Mouse (Mus musculus): Measurements from ENCODE around the gene Gpsm3. TPM values are rescaled to one million over a fixed set of nuclear protein-coding genes. Genes with fewer than 3 reads are reported as not detected.
"Not testable (repeated sequence)": the region's sequence is repeated elsewhere in the genome, so short reads cannot be mapped to it uniquely, and the experiment has no call there.

The Gpsm3 gene
- 1 to 10 TPM; 5.2 to 6.2 TPM for total RNA-seq (2021)
- long read RNA-seq, experiment 1, partial matches to known transcripts, result 1 of 4 reads
- long read RNA-seq, experiment 1, other reads (novel, unspliced or antisense), result 0 of 4 reads
- long read RNA-seq, experiment 2, partial matches to known transcripts, result 0 of 1 reads
- long read RNA-seq, experiment 2, other reads (novel, unspliced or antisense), result 0 of 1 reads

DNA sequence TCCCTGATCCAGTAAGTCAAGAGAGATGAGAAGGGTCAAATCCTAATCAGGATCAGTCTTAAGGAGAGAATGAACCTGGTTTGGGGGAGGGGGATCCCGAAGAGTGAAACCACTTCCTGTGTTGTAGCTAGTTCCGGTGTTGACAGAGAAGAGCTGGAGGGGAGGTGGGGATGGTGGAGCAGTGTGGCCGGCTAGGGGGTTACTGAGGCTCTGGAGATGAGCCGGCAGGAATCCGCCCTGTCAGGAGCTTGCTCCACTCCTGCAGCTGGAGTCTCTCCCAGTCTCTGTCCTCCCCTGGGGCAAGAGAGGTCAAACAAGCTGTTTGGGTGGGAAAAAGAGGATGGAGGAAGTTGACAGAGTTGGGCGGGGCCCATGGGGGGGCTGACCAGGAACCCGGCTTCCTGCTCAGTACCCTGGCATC lies at the start of gene Gpsm3:
Gene Gpsm3 (plus strand): TSS at position 126 of the 421 bp plus-strand sequence.
- DNase-seq, result peak; percentile 27 to 66

DNA sequence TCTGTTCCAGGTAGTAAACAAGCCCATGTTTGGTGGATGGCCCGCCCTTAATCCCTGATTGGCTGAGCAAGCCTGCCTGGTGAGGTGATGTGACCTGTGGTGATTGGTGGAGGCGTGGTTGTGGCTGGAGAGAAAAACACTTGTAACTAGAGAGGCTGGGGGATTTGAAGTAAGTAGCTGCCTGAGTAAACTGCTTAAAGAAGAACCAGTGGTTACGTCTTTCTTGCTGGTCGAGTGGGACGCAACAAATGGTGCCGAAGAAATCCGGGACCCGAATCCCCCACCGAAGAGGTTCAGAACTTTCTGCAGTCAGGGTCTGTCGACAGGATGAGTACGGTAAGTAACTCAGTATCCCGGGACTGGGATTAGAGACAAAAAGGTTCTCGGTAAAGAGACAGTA lies 46.0 kb upstream of the Gpsm3 start:
- not testable (repeated sequence) for DNase-seq

DNA sequence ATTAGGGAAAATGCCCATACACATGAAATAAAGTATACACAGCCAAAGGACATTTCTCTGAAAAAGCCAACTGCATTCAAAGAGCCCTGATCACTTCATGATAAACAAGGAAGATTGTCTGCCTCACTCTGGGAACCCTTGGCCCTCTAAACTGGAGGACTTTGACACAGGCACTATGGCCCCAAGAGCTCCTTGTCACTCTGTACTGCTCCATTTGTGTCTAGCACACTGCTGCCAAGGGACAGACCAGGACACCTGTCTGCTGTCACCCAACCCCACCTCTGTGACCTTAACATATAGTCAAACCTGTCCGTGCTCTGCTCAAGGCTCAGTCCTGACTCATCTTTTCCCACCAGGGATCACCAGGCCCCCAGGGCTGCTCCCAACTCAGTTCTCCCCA lies 42.8 kb upstream of the Gpsm3 start:
- DNase-seq, result no peak

DNA sequence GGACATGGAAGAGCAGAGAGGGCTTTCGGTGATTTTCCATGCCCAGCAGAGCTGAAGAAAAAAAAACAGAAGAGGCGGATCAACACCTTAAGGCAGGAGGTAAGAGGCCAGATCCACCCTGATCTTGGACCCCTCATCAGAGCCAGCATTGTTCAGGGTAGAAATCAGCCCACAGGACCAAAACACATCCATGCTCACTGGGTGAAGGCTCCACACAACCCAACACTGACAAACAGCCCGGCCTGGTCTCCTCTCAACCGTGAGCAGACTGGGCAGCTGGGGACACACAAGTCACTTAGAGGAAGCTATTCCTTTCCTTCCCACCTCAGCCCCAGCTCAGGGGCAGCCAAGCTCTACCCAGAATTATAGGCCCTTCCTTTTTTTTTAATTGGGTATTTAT lies 42.0 kb upstream of the Gpsm3 start:
- no peak for DNase-seq

DNA sequence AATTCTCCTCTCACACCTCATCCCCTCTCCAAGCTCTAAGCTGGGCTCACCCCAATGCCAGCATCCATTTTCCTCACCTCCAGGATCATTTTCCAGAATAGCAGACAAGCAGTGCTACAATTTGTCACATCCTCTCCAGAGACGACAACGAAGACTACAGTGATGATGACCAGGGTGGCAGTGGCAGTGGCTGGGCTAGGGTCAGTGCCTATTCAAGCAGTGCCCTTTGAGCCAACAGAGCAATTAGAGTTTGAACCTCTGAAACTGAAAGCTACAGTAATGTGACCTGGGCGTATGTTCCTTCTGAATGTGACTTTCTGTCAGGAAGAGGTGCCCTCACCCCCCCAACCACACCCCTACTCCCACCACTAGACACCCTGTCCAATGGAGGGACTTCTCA lies 40.5 kb upstream of the Gpsm3 start:
- no peak for DNase-seq

DNA sequence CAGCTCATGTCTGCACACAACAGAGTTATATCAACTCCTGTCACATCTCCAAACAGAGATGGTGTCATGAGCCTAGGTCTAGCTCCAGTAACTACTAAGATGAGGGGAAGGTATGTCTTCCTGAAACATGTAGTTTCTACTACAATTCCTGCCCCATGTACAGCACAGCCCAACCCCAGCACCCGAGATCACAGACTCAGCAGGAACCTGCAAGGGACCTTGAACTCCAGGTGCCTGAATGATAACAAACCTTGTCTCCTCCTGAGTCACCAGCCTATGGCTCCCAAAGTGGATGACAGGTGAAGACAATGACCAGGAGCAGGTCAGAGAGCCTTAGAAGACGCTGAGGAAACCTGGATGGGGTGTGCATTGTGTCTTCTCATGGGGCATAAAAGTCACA lies 39.8 kb upstream of the Gpsm3 start:
- no peak for DNase-seq

DNA sequence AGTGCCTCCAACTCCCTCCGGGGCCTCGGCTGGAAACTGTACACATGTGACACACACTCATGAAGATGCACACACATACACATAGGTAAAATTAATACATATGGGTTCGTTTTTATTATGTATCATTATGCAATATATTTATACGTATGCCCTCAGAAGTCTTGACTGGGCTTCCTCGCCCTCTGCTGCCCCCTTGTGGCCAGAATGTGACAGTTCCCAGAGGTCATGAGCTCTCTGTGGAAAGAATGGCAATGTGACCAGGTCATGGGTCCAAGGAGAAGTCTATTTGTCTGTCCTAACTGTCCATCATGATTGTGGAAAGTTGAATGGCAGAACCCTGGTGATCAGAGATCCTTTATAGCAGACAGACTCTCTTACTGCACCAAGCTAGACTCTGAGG lies 34.1 kb upstream of the Gpsm3 start:
- peak; percentile 87 to 90 for DNase-seq

DNA sequence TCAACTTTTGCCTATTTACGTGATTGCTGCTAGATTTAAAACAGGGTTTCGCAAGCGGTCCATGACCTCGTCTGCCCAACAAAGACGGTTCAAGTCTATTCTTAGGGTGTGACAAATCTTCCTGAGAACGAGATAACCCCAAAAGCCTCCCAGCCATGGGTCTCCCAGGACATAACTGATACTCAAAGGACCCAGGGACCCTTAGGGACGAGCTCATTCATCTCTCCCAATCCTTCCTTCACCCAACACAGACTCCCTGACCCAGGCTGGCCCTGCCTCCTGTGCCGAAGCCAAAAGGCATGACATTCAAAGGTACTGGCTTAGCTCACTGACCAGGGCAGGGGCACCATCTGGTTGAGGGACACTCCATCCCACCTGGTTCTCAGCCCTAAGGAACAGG lies 33.2 kb upstream of the Gpsm3 start:
- no peak for DNase-seq

DNA sequence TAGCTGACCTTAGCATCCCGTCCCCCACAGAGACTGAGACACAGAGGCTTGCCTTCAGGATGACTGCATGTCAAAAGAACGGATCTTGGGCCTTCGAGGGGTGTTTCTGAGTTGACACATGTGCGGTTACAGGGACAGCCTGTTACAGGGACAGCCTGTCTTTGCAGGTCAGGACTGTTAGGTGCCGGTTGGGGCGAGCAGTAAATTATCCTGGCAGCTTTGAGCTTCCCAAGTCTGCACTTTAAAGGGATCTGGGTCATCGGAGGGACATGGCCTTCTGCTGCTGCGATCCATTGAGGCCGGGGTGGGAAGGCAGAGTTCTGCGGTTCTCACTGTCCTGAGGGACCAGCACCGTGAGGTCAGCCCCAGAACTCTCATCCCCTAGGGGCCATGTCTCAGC lies 32.2 kb upstream of the Gpsm3 start:
- DNase-seq, result peak in 1 of 2 experiments; percentile 27

DNA sequence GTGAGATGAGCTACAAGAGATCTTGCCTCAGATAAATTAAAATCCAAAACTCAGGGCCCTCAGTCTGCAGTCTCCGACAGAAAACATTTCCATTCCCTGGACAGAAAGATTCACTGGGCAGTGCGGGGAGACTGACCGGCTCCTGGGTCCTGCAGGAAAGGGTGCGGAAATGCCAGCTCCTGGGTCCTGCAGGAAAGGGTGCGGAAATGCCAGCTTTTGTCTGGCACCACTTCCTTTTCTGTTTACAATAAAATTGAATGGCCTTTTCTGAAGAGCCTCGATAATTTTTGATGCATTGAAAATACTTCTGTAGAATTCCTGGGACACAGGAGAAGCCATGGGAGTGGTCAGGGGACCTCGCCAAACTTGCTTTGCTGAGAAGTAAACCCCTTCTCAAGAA lies 30.5 kb upstream of the Gpsm3 start:
- no peak for DNase-seq

DNA sequence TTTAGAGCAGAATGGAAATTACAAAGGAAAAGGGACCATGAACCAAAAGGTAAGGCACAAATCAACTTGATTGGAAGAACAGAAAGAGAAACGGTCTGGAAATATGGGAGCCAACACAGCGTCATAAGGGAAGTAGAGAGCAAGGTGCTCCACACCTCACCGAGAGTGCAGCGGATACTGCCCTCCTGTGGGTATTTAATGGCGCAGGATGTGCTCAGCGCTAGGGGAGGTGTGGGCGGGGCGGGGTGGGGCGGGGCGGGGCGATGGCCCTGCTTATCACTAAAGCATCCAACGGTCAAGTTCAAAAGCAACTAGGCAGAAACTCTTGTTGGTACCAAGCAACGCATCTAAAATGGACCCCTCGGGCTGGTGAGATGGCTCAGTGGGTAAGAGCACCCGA lies 29.7 kb upstream of the Gpsm3 start:
- DNase-seq, result no peak

DNA sequence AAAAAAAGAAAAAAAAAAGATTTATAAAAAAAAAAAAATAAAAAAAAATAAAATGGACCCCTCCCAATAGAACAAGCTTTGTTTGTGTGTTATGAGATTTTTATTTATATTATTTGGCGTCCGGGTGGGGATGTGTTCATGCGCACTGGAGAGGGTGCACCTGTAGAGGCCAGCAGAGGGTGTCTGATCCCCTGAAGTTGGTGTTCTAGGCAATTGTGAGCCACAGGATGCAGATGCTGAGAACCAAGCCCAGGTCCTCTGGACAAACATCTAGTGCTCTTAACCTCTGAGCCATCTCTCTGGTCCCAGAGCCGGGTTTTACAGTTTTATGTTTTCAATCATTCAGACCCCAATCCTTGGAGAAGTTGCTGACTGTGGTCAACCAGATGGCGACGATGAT lies 29.2 kb upstream of the Gpsm3 start:
- DNase-seq, result no peak

DNA sequence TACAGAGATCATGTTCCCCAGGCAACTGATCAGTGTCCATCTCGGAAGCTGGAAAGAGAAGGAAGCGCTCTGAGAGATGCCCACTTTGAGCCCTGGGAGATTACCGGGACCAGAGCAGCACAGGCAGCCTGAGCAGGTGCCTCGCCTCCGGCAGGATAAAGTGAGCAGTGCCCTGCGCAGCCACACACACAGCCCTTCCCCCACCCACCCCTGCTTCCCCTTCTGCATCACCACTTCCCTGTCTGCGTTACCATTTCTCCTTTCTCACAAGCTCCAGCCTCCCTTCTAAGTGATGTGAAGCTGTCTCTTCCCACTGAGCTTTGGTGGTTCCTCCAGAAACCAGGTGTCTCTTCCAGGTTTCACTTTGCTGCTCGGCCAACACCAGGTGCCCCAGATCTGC lies 28.4 kb upstream of the Gpsm3 start:
- no peak for DNase-seq

DNA sequence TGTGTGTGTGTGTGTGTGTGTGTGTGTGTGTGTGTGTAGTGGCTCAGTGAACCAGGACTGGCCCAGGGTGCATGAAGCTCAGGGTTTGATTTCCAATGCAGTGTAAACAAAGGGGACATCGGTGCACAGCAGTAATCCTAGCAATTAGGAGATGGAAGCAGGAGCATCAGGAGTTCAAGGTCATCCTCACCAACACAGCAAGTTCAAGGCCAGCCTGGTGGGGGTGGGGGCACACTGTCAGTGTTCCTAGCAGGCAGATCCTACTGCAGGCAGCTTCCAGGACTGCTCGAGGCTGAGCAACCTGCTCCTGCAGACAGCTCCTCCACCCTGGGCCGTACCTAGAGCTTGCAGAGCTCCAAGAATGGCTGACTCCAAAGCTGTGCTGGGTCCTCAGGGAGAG lies 27.0 kb upstream of the Gpsm3 start:
- no peak for DNase-seq

DNA sequence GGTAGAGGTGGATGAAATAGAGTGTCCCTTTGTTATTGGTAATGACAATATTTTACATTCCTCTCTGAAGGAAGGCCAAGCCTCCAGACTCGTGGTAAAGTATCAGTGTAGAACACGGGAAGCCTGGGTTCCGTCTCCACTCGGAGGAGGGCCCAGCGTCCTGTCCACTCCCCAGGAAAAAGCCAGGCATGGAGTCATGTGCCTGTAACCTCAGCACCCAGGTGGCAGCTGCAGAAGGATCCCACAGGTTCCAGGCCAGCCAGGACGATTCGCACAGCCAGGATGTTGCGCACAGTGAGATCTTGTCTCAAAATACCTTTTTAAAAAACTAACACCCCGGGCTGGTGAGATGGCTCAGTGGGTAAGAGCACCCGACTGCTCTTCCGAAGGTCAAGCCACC lies 26.3 kb upstream of the Gpsm3 start:
- DNase-seq, result no peak

DNA sequence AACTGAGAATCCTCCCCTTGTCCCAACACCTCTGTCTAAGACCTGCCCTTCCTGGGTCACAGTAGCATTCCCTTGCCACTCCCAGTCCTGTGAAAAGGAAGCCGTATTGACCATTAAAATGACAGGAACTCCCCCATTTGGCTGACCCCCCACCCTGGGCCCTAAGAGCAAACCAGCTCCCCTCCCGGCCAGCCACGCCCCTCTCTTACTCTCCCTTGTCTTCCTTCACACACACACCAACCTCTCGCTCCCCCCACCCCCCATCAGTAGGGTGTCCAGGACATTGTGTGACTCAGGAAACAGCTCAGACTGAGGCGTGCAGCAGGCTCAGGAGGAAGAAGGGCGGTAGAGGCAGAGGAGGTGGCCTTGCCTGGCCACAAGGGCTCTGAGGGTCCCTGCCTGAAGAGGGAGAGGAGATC lies 25.6 kb upstream of the Gpsm3 start, which contains the start of gene Notch4:
Gene Notch4 (plus strand): TSS at position 266 of the 419 bp plus-strand sequence.
- peak; percentile 49 to 75 for DNase-seq

DNA sequence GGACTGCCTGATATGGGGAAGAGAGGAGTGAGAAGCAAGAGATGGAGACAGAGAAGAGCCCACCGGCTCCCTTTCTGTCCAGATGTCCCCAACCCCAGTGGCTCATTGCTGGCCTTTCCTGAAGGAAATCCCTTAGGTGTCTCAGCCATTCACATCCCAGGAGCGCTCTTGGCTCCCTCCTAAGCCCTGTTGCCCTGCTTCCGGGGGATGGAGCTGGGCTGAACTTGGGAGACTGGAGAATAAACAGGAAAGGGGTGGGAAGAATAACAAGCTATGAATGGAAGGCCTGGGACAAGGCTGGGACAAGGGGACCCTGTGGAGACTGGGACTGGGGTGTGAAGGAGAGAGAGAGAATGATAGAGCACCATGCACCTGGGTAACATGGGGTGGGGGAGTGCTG lies 24.8 kb upstream of the Gpsm3 start:
- DNase-seq, result peak; percentile 51 to 55

DNA sequence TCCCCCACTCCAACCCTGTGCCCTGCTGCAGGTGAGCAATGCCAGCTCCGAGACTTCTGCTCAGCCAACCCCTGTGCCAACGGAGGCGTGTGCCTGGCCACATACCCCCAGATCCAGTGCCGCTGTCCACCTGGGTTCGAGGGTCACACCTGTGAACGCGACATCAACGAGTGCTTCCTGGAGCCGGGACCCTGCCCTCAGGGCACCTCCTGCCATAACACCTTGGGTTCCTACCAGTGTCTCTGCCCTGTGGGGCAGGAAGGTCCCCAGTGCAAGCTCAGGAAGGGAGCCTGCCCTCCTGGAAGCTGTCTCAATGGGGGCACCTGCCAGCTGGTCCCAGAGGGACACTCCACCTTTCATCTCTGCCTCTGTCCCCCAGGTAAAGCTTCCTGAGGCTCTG lies 22.3 kb upstream of the Gpsm3 start:
- no peak for DNase-seq

DNA sequence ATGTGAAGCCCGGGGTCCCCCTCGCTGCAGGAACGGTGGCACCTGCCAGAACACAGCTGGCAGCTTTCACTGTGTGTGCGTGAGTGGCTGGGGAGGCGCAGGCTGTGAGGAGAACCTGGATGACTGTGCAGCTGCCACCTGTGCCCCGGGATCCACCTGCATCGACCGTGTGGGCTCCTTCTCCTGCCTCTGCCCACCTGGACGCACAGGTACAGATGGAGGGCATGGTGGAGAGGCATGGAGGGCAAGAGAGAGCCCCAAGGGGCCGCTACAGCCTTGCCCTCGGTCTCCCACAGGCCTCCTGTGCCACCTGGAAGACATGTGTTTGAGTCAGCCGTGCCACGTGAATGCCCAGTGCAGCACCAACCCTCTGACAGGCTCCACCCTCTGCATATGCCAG lies 21.2 kb upstream of the Gpsm3 start:
- no peak for DNase-seq

DNA sequence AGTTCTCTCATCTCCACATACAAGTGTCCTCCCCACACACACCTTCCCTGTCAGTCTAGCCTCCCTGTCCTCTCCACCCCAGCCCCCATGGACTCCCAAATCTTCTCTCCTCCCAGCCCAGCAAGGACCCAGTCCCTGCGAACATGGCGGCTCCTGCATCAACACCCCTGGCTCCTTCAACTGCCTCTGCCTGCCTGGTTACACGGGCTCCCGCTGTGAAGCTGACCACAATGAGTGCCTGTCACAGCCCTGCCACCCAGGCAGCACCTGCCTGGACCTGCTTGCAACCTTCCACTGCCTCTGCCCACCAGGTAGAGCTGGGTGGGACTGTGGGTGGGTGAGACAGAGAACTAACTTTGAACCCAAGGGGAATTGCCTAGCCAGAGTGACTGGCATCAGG lies 19.7 kb upstream of the Gpsm3 start:
- DNase-seq, result no peak

DNA sequence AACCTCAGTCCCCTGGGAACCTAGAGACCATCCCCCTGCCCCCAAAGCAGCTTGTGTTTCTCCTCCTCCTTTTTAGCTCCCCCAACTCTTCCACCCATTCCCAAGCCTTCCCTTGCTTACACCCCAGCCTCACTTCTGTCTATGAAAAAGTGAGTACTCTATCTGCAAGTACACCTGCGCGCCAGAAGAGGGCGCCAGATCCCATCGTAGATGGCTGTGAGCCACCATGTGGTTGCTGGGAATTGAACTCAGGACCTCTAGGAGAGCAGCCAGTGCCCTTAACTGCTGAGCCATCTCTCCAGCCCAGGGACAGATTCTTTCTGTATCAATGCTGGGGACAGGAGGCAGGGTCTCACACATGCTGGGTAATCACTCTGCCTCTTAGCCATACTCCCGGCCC lies 17.7 kb upstream of the Gpsm3 start:
- DNase-seq, result no peak

DNA sequence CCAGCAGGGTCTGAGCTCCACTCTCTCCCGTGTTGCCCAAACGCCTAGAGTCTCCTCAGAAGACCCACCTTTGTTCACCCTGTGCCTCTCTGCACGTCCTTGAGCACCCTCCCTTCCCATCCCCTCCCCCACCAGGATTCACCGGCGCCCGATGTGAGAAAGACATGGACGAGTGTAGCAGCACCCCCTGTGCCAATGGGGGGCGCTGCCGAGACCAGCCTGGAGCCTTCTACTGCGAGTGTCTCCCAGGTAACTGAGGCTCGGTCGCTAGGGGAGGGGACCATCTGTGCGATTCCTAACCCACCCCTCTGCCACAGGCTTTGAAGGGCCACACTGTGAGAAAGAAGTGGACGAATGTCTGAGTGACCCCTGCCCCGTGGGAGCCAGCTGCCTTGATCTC lies 17.2 kb upstream of the Gpsm3 start:
- no peak for DNase-seq

DNA sequence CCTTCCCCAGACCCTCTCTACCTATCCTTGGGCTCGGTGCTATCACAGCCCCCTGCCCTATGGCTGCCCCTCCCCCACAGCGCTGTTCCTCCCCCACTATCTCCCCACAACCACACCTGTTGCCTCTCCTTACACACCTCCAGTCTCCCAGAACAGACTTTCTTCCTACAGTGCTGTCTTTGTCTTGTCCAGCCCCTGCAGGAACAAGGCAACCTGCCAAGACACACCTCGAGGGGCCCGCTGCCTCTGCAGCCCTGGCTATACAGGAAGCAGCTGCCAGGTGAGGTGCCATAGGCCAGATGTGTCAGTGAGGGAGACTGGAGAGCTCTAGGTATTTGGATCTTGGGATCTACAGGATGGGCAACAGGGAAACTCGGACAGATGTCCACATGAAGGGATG lies 13.0 kb upstream of the Gpsm3 start:
- no peak for DNase-seq

DNA sequence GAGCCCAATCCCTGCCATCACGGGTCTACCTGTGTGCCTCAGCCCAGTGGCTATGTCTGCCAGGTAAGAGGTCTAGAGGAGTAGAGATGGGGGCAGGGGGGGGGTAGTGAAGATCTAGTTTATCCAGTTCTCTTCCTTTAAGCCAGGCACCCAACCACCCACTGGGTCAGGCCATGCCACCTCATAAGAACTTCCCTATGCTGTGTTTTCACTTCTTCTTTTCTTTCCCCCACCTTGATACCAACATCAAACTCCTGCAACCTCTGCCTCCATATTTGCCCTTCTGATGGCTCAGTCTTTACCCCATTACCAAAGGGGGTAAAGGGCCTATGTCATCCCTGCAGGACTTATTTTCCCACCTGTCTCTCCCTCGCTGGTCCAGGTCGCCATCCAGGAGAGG lies 11.5 kb upstream of the Gpsm3 start:
- no peak for DNase-seq

DNA sequence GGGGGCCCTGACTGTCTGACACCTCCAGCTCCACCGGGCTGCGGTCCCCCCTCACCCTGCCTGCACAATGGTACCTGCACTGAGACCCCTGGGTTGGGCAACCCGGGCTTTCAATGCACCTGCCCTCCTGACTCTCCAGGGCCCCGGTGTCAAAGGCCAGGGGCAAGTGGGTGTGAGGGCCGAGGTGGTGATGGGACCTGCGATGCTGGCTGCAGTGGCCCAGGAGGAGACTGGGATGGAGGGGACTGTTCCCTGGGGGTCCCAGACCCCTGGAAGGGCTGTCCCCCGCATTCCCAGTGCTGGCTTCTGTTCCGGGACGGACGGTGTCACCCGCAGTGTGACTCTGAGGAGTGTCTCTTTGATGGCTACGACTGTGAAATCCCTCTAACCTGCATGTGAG lies 7.1 kb upstream of the Gpsm3 start:
- no peak for DNase-seq

All from adrenal gland, postnatal 36 days (tissue).